Mouse (Mus musculus) forebrain, embryonic 14.5 days (tissue): ENCODE data around the gene Med4. TPM values are rescaled to one million over a fixed set of nuclear protein-coding genes. Genes with fewer than 3 reads are reported as not detected.
"Not testable (repeated sequence)": the region's sequence is repeated elsewhere in the genome, so short reads cannot be mapped to it uniquely, and the experiment has no call there.

Experiments used
- ATAC-seq: fragments of 200-750 bp; cut with Nextera tagmentation; 2 replicates; pipeline ENCODE4 v1.8.0; 2017; ENCODE audit warnings: mild to moderate bottlenecking, moderate library complexity
- DNase-seq: peaks from one replicate; pipeline ENCODE4 v3.0.0-alpha.2; 2015; ENCODE audit warnings: low spot score
- H3K27ac ChIP-seq: fragments of 300-500 bp; sonication (generic); 2 replicates; pipeline ENCODE4 v1.5.1; 2014; ENCODE audit warnings: low read depth, mild to moderate bottlenecking, control low read depth, low read length, moderate library complexity
- H3K27me3 ChIP-seq: fragments of 300-500 bp; sonication (generic); replicated peaks from 2 replicates; pipeline ENCODE4 v1.6.1; 2014; ENCODE audit warnings: low read length, control low read depth, mixed read lengths; ENCODE audit not compliant: control insufficient read depth, insufficient read depth
- H3K36me3 ChIP-seq: fragments of 300-500 bp; sonication (generic); 2 replicates; pipeline ENCODE4 v1.6.1; 2014; ENCODE audit warnings: low read length, control low read depth; ENCODE audit not compliant: control insufficient read depth, insufficient read depth
- H3K4me1 ChIP-seq: fragments of 300-500 bp; sonication (generic); 2 replicates; pipeline ENCODE4 v1.6.1; 2014; ENCODE audit warnings: antibody characterized with exemption, low read length, control low read depth; ENCODE audit not compliant: control insufficient read depth, insufficient read depth
- H3K4me2 ChIP-seq: fragments of 300-500 bp; sonication (generic); 2 replicates; pipeline ENCODE4 v1.6.1; 2014; ENCODE audit warnings: mild to moderate bottlenecking, control low read depth, low read length
- H3K4me3 ChIP-seq: fragments of 300-500 bp; sonication (generic); 2 replicates; pipeline ENCODE4 v1.5.1; 2014; ENCODE audit warnings: low read depth, low read length, control low read depth
- H3K9ac ChIP-seq: fragments of 300-500 bp; sonication (generic); 2 replicates; pipeline ENCODE4 v1.6.1; 2014; ENCODE audit warnings: mild to moderate bottlenecking, low read length, control low read depth, moderate library complexity
- H3K9me3 ChIP-seq: fragments of 300-500 bp; sonication (generic); replicated peaks from 2 replicates; pipeline ENCODE4 v1.6.1; 2016; ENCODE audit warnings: low read length, control low read depth, mixed read lengths; ENCODE audit not compliant: control insufficient read depth
- WGBS: fragments of 180-500 bp; shearing (Covaris S2); extraction: QIAGEN DNeasy Blood & Tissue Kit; methylation state at CpG from one replicate; pipeline ENCODE4 v1.1.7; 2014; 5-methylcytosine and 5-hydroxymethylcytosine counted together
- polyA plus RNA-seq: library from polyadenylated mRNA; unstranded; fragments of >200 nt; fragmentation: Nextera tagmentation; extraction: Ambion mirVana; gene quantifications from 2 replicates; pipeline ENCODE4 v1.2.1, GENCODE M21; 2014

Gene Med4
- polyA plus RNA-seq, 1 experiment from 2014 or later, result 99.3 TPM

GRCm38 (mm10) chr14:73507200-73507599 is 2.6 kb upstream of the Med4 start:
- Histone ChIP-seq H3K36me3 (peaks cover 6% of the 10 kb centered on the region; the same call in 1 of the 2 replicates), H3K9ac (no peak overlapping the region), H3K4me3 (no peak overlapping the region), H3K27me3 (no peaks in the 10 kb centered on the region), H3K9me3 (no peaks in the 10 kb centered on the region), H3K4me2 (no peak overlapping the region), H3K4me1 (peaks cover 20% of the 10 kb centered on the region), H3K27ac (no peak overlapping the region)
- no peak for DNase-seq
- no peak for ATAC-seq
- 91% methylated on average over 15 of the region's 15 CpGs for WGBS

DNA sequence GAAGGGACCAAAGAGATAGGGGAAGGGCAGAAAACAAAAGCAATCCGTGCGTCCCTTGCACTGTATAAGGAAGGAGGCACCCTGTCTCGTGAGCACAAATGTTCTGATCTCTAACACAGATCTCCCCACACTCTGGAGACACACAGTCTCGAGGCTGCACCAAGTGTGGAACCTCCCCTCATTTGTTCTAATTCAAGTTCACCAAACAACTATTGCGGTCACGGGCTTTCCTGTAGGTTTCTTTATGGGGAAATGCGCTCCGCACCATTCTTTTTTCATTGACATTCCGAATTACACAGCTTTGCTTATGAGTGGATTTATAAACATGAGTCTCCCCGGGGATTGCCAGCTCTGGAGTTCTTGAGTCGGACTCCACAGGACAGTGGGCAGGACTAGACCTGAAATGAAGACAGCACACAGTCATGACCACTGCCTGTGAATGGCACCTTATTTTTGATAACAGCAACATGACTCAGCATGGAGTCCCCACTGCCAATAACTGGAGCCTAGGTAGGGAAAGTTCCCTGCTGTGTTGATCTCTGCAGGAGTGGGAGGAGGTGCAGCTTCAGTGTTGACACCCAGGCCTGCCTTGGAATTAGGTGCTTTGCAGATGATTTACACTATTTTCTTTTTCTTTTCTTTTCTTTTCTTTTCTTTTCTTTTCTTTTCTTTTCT is 2.0 kb upstream of the Med4 start:
- Histone ChIP-seq H3K36me3 (peaks cover 10% of the 10 kb centered on the region; the same call in 1 of the 2 replicates), H3K27ac (no peak overlapping the region), H3K9ac (no peak overlapping the region), H3K4me2 (no peak overlapping the region), H3K27me3 (no peaks in the 10 kb centered on the region), H3K9me3 (no peaks in the 10 kb centered on the region), H3K4me3 (no peak overlapping the region), H3K4me1 (peaks cover 14% of the 10 kb centered on the region)
- 83% methylated on average over 11 of the region's 11 CpGs for WGBS
- DNase-seq, result no peak
- no peak for ATAC-seq

- Histone ChIP-seq H3K9ac (no peak overlapping the region), H3K9me3 (no peaks in the 10 kb centered on the region), H3K36me3 (peaks cover 12% of the 10 kb centered on the region; the same call in 1 of the 2 replicates), H3K27me3 (no peaks in the 10 kb centered on the region), H3K4me1 (peaks cover 8% of the 10 kb centered on the region), H3K4me3 (no peak overlapping the region), H3K27ac (no peak overlapping the region), H3K4me2 (no peak overlapping the region)
- ATAC-seq, result no peak; the same call in 1 of the 2 replicates
- no peak for DNase-seq
- 92% methylated on average over 6 of the region's 6 CpGs for WGBS
These were observed 1.0 kb upstream of the Med4 start for GRCm38 (mm10) chr14:73508630-73509395.

DNA sequence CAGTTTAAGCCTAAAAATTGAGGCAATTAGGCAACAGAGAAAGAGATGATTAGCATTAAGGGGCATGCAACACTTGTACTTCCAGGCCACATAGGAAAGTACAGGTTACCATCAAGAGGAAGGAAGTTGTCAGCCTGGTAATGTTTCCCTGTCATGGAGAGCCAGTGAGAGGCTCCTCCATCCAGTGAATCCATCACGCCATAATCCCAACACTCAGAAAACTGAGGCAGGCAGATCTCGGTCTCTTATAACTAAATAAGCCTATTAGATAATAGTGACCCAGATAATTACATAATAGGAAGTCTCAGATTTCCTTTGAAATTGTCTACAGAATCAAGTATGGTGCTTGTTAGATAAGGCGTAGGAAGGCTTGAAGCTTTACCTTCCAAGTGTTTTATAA is 14.3 kb downstream of the Med4 start:
- WGBS, result 65% methylated on average over 3 of the region's 3 CpGs
- Histone ChIP-seq H3K9me3 (no peaks in the 10 kb centered on the region), H3K27ac (no peak overlapping the region), H3K4me1 (peaks cover 2% of the 10 kb centered on the region; the same call in 1 of the 2 replicates), H3K4me3 (no peak overlapping the region), H3K27me3 (no peaks in the 10 kb centered on the region), H3K9ac (no peak overlapping the region), H3K4me2 (no peak overlapping the region; the same call in 1 of the 2 replicates), H3K36me3 (no peaks in the 10 kb centered on the region)
- ATAC-seq (no peak), DNase-seq (no peak)

DNA sequence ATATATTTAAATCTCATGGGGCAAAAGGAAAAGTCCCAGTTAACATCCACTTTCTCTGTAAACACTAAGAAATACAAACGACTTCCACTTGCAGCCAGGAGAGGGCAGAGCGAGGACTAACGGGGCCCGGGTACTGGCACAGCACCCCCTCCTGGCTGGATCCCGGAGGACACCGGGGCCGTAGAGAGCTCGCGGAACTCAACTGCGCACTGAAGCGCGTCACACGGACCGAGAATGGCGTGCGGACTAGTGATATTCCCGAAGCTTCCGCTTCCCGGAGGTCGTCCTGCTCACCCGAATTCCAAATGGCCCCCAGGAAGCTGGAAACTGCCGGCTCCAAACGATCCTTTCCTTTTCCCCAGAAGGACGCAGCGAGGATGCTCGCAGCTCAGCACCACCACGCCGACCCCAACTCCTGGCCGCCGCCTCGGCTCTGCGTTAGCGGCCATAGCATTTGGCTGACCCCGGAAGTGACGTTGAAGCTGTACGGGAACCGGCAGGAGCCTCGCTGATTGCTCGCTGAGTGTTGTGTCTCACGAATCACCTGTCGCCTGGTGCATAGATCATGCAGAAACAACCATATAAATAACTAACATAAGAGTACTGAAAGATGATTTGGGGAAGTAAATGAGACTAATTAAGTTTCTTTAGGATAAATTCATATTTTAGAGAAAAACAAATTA is 15.1 kb downstream of the Med4 start, which contains the start of gene Sucla2:
Gene Sucla2, plus strand, starts transcription at position 554 of the 683 bp plus-strand sequence.
- no peaks in the 10 kb centered on the region for H3K27me3 ChIP-seq
- H3K9ac ChIP-seq, result peak within 1 kb of the TSS; percentile 60; the same call in 1 of the 2 replicates
- DNase-seq (peak; percentile 97), ATAC-seq (peak; percentile 100)
- under 1% methylated on average over 41 of the region's 41 CpGs for WGBS
- peak within 1 kb of the TSS; percentile 42 for H3K4me3 ChIP-seq
- H3K4me1 ChIP-seq, result peaks cover 2% of the 10 kb centered on the region; the same call in 1 of the 2 replicates
- H3K36me3 ChIP-seq, result no peaks in the 10 kb centered on the region
- no peaks in the 10 kb centered on the region for H3K9me3 ChIP-seq
- peak within 1 kb of the TSS; percentile 86 for H3K27ac ChIP-seq
- H3K4me2 ChIP-seq, result peak within 1 kb of the TSS; percentile 34

DNA sequence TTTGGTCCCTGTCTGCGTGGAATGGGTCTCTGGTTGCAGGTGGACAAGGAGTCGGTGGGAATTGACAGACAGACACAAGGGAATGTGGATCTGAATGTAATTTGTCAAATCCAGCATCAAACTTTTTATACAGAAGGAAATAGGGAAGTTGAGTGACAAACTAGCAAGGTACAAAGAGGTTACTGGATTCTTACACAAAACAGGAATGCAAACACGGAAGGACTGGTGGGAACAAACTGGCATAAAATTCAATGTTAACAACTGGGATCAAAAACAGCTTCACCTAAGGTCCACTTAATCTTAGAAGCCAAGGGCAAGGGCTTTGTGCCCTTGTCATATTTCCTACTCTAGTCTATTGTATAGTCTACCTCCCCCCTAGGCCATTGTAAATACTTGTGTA is 18.8 kb downstream of the Med4 start:
- H3K4me1 ChIP-seq, H3K4me2 ChIP-seq, H3K36me3 ChIP-seq, H3K4me3 ChIP-seq, H3K27me3 ChIP-seq, ATAC-seq, H3K9ac ChIP-seq, DNase-seq, H3K9me3 ChIP-seq, H3K27ac ChIP-seq: not testable (repeated sequence)
- WGBS, result 94% methylated on average over 3 of the region's 3 CpGs

DNA sequence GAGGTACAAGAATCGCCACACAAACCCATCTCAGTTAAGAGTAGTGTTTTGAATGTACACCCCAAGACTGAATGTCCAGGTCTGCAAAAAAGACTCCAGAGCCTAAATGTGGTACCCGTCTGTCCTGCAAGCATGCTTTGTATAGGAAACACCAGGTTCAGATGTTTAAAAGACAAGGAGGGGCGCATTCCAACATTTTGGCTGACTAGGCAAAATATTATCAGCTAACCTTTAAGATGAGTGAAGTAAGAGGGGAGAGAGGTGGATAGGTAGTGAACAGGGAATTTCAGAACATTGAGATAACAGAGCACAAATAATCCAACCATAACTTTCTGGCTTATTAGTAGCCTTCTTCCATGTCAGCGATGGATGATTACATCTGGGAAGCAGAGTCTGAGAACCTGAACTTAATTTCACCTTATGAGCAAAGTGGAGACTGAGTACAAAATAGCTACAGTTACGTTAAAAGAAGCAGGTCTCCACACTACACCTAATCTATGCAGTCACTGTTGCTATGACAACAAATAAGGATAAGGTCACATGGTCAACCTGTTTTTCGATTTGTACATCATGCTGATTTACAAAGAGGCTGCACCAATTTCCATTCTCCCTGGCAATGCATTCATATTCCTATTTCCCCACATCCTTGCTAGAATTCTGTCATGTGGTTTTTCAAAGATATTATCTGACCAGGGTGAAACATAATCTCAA is 24.1 kb downstream of the Med4 start:
- no peaks in the 10 kb centered on the region for H3K36me3 ChIP-seq
- H3K4me2 ChIP-seq, result no peak overlapping the region
- H3K4me3 ChIP-seq, result no peak overlapping the region
- H3K27ac ChIP-seq, result no peak overlapping the region
- H3K9ac ChIP-seq, result no peak overlapping the region
- H3K4me1 ChIP-seq, result no peaks in the 10 kb centered on the region
- DNase-seq (peak; percentile 9), ATAC-seq (no peak)
- H3K27me3 ChIP-seq, result no peaks in the 10 kb centered on the region
- H3K9me3 ChIP-seq, result no peaks in the 10 kb centered on the region
- 67% methylated on average over 6 of the region's 6 CpGs for WGBS

GRCm38 (mm10) chr14:73535641-73536040 is 25.8 kb downstream of the Med4 start:
- no peaks in the 10 kb centered on the region for H3K4me1 ChIP-seq
- H3K36me3 ChIP-seq, result no peaks in the 10 kb centered on the region
- no peak overlapping the region for H3K27ac ChIP-seq
- no peak overlapping the region for H3K4me3 ChIP-seq
- DNase-seq, result no peak
- no peak overlapping the region for H3K9ac ChIP-seq
- no peak overlapping the region for H3K4me2 ChIP-seq
- H3K27me3 ChIP-seq, result no peaks in the 10 kb centered on the region
- 86% methylated on average over 2 of the region's 2 CpGs for WGBS
- ATAC-seq, result no peak
- no peaks in the 10 kb centered on the region for H3K9me3 ChIP-seq
